Mouse (Mus musculus) adrenal gland (tissue): ENCODE results near the gene Ttpal.
"Not testable (repeated sequence)": the region's sequence is repeated elsewhere in the genome, so short reads cannot be mapped to it uniquely, and the experiment has no call there.

ENCODE experiments used
- intact Hi-C: fragments of 180-260 bp; cut with DNase I; formaldehyde crosslinking; loops from one replicate; pipeline ENCODE4 v1.15.1; 2025

The Ttpal gene

DNA sequence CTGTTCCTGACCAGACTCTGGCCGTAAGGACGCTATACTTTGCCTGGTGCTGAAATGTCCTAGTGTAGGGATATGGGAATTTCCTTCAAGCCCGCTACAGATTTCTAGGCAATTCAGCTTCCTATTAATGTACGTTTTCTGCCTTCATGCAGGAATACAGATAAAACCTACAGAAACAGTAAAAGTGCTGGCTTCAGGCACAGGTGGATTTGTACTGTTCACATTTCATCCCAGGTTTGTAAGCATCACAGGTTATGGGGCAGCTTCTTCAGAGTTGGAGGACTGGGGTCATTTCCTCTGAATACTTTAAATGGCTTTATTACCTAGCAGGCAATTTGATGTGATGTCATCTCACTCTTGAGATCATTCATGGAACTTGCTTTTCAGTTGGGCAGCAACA is 15.8 kb downstream of the Ttpal start:
- intact Hi-C loops, result no loop called here

DNA sequence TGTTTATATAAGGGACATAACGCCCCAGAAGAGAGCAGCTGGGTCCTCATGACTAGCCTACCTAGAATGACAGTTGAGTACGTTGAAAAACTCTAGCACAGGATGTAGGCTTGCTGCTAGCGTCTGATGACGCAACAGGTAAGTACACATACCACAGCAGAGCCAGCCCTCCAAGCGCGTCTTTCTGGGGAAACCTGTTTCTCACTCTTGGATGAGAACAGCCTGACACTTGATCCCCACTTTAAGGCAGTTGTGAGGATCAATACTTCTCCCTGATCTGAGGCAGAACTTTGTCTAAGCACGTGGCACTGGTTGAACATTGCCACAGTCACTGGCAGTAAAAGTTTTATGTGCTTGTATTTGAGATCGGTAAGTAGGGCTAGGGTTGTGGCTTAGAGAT is 18.3 kb downstream of the Ttpal start:
- intact Hi-C loops, result no loop called here

DNA sequence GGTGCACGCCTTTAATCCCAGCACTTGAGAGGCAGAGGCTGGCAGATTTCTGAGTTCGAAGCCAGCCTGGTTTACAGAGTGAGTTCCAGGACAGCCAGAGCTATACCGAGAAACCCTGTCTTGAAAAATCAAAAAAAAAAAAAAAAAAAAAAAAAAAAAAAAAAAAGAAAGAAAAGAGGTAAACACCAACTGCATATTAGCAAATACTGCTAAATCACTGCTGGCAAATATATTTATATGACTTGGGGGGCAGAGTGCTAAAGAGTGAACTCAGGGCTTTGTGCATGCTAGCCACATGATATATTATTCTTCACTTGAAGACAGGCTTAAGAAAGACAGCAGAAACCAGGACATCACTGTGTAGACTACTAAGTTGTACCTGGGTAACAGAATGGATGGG is 19.3 kb downstream of the Ttpal start:
- intact Hi-C loops, result not testable (repeated sequence)

DNA sequence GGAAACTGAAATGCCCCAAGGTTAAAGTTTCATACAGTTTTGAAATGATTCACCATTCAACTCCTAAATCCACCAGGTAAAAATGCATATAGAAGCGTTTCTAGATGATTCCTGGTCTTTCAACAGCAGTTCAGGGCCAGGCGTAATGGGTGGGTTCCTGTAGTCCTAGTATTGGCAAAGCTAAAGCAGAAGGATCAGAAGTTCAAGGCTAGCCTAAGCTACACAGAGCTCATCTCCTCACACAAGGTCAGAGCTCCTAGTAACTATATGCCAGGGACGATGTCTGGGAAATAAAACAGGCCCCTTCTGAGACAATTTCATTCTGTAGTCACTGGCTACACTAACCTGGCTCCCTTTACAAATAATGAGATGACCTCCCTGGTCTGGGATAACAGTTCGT is 29.1 kb downstream of the Ttpal start:
- intact Hi-C loops, result no loop called here

DNA sequence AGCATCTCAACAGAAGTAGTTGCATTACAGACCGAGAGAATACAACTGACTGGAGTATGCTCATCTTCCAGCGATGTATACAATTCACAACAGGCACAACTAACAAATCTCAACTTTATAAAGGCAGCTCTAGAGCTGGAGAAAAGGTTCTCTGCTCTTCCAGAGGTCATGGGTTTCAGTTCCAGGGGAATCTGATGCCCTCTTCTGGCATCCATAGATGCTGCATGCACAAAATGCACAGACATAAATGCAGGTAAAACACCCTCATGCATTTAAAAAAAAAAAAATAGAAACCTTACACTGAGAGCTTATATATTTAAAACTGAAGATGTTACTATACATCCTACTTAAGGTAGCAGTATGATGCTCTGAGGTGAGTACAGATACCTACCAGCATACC is 29.6 kb downstream of the Ttpal start:
- intact Hi-C loops, result no loop called here

DNA sequence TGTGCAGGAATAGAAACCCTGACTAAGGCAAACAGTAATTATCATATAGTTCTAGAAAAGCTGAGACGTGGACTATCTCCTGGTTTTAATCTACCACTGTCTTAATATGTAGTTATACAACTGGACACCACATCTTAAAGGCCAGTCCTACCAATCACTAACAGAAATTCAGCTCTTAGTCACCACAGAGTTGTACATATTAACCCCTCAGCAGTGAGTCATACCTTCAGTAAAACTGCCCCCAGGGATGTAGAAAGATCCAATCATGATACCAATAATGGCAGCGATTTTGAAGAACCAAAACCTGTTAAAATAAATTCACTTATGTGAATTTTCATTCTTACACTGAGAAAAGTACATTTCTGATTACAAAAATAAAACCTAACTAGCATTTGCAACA is 32.1 kb downstream of the Ttpal start:
- intact Hi-C loops, result no loop called here

DNA sequence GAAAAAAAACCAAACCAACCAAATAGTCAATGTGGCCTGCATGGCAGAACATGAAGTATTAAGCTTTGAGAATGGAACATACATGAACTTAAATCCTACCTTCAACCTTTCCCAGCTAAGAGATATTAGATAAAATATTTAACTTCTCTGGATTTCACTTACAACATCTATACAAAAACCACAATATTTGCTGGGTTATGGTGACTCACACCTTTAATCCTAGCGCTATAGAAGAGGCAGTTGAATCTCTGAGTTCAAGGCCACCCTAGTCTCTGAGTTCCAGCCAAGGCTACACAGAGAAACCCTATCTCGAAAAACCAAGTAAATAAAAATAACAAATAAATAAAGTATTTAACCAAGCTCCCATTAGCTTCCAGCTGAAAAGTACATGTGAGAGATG is 33.9 kb downstream of the Ttpal start:
- intact Hi-C loops, result no loop called here

DNA sequence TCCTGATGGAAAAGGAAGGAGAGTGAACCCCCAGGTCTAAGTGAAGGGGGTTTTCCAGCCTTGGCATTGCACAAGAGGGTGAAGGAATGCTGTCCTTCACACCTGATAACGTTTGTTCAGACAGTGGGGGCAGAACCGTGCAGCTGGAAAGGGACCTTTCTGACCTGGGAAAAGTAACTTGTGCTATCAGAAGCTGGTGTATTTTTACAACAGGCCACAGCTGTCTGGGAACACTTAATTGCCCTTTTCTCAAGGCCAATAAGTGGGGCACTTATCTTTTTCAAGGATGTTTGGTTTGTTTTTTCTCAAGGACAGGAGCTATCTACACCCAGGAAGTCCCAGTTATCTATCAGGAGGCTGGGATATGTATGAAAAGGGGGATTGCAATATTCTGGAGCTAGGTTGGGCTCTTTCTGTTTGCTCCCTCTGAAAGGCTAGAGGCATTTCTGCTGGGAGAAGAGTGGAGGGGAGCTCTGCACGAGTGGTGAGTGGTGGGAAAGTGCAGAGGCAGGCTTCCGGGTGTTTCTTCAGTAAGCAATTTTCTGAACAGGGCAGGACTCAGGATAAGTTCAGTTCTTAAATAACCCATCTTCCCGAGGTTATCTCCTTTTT is 35.6 kb downstream of the Ttpal start:
- intact Hi-C loops, result no loop called here

DNA sequence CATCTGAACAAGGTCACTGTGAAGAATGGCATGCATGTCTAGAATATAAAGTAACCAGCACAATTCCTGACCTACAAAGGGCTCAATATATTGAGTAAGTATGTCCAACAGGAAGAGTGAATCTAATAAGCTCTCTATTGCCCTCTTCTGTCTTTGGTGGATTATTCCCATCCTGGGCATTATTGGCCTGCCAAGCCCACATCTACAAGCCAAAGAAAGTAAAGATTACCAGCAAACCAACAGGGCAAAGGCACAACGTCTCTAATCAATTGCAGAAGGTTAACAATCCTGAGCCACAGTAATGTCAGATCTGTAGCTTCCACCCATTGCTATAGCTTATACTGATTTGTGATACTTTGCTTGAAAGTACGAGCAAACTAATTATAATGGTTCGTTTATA is 38.4 kb downstream of the Ttpal start:
- intact Hi-C loops, result loop anchor here (5.0 kb wide), 1 partner anchor 38 kb away; the partner anchor contains the start of gene Ttpal

DNA sequence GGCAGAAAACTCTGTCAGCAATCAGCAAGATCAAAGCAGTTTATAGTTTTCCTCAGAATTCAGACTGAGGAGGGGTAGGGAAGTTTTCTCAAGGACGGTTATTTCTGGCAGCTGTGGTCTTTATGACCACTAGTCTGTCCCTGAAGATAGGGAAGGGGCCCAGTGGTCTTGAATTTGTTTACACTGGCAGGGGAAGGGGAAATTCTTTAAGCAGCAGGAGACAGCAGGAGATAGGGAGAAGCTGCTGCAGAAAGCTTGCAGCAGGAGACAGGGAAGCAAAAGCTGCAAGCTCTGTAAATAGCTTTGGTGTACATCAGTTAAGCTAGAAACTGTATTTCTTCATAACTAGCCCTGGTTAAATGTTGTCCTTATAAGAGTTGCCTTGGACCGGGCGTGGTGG is 39.6 kb downstream of the Ttpal start:
- intact Hi-C loops, result loop anchor here (5.0 kb wide), 1 partner anchor 39 kb away; the partner anchor contains the start of gene Ttpal

DNA sequence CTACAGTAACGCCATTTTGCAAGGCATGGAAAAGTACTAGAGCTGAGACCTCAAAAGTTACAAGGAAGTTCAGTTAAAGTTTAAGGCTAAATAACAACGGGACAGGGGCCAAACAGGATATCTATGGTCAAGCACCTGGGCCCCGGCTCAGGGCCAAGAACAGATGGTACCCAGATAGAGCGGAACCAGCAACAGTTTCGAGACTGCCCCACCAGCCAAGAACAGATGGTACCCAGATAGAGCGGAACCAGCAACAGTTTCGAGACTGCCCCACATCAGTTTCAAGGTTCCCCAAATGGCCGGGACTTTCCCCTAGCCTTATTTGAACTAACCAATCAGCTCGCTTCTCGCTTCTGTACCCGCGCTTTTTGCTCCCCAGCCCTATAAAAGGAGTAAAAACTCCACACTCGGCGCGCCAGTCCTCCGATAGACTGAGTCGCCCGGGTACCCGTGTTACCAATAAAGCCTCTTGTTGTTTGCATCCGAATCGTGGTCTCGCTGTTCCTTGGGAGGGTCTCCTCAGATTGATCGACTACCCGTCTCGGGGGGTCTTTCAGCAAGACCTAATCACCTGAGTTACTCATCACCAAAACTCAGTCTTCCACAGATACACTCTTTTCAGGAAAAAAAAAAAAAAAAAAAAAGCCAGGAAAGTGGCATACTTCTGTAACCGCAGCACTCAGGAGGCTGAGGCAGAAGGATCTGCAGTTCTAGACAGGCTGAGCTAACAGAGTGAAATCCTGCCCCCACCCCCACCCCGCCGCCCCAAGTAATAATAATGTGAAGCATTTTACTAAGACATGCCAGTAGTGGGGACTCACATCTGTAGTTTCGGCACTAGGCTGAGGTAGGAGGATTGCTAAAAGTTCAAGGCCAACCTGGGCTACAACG is 40.8 kb downstream of the Ttpal start:
- intact Hi-C loops, result loop anchor here (5.0 kb wide), 1 partner anchor 41 kb away; the partner anchor contains the start of gene Ttpal

DNA sequence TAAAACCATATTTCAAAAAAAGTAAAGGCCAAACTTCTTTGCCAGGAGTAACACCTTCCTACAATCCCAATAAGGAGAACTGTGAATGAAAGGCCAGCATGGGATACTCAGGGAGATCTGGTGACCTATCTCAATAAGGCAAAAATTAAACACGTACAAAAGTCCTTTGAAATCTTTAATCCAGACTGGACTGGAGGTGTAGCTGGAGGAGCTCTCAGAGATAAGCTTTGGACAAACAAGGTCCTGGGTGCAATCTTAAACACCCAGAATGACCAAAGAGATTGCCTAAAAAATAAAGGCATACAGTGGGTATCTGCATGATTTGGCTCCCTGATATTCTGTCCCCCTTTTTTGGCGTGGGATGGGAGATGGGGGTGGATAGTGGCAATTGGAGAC is 41.5 kb downstream of the Ttpal start:
- intact Hi-C loops, result loop anchor here (5.0 kb wide), 1 partner anchor 41 kb away; the partner anchor contains the start of gene Ttpal

DNA sequence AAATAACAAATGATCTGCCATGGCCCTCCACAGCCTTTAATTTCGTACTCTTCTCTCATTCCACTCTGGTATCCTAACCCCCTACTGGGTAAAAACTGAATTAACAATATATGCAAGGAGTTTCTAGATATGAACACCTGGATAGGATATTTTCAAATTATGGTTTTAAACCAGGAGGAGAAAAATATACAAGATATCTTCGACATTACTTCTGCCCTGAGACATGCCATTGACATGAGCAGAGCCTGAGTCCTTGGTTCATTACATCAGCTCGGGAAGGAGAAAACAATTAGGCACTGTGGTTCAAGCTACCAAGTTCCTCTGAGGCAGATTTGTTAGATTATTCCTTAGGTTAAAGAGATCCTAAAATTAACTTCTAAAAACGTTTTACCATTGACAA is 41.9 kb downstream of the Ttpal start:
- intact Hi-C loops, result loop anchor here (5.0 kb wide), 1 partner anchor 42 kb away; the partner anchor contains the start of gene Ttpal

DNA sequence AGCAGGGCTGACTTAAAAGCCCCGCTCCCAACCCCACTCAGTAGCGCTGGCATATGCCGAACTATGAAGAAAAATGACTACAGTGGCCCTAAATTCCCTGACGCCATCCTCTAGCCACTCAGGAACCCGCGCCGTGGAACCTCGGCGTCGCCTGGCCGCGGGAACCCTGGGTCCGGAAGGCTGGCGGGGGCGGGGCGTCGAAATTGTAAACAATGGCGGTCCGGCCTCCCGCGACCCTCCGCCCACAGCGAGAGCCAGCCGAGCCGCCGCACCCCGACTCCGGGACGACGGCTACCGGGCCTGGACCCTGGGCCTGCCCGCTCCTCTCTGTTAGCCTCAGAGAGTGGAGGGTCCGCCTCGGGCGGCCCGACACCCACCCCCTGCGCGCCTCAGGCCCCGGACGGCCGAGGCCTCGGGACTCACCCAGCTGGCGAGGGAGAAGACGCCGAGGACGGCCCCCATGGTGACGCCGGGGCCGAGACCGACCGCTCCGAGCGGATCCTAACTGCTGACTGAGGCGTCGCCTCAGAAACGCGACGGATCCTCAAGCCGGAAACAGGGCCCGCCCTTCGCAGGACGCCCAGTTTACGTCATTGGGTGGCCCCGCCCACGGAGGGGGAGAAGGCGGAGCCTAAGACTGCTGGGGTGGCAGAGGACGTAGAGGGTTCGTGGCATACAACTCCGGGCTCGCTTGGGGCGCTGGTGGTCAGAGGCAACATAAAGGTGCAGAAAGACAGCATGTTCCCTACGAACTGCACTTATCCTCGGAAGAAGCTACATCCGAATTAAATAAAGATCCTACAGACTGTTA is 42.7 kb downstream of the Ttpal start, which contains the start of gene Serinc3:
TSS of gene Serinc3 (minus strand) at position 557 of the 811 bp plus-strand sequence.
- intact Hi-C loops, result loop anchor here (5.0 kb wide), 1 partner anchor 42 kb away; the partner anchor contains the start of gene Ttpal

DNA sequence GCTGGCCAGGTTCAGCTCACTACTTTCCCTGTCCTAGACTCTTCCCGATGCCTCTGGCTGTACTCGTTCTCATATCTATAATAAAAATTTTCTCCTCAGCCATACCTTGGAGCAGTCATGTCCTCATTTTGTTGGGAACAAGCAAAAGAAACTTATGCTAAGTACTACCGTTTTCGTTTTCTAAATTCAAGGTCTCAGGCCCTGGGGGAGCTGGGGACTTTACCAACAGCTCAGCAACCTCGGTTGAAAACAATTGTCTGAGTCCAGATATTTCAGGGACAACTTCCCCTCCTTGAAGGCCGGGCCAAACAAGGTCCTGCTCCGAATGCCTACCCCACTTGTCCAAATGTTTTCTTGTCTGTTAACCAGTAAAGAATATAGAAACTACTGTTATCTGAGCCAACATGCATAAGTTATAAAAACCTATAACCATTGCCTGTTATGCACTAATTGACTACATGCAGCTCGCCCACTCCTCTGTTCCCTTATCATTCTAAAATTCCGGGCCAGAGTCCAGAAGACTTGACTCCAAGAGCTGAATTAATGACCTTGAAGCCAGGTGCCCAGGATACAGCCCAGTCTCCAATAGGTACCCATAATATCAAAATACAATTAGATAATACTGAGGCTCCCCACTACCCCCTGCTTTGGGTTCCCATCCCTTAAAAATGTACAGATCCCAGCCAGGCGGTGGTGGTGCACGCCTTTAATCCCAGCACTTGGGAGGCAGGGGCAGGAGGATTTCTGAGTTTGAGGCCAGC is 43.8 kb downstream of the Ttpal start:
- intact Hi-C loops, result no loop called here

DNA sequence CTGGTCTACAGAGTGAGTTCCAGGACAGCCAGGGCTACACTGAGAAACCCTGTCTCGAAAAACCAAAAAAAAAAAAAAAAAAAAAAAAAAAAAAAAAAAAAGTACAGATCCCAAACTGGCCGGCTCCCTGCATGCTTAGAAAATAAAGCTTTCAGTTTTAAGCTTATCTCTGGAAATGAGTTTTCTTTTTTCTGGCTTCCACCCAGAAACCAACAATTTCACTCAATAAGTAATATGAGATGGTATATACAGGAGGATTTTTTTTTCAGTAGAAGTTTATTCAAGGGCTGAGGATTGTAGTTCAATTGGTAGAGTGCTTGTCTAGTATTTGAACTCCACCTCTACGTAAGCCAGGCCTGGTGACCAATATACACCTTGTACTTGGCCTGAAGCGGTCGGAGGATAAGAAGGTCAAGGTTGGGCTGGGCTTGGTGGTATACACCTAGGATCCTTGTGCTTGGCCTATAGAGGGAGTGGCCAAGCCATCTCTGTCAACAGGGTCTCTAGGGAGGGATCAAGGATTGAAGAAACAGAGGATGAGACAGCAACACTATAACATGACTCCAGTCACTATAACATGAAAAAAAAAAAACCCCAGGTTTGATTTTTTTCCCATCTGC is 44.5 kb downstream of the Ttpal start:
- intact Hi-C loops, result no loop called here

DNA sequence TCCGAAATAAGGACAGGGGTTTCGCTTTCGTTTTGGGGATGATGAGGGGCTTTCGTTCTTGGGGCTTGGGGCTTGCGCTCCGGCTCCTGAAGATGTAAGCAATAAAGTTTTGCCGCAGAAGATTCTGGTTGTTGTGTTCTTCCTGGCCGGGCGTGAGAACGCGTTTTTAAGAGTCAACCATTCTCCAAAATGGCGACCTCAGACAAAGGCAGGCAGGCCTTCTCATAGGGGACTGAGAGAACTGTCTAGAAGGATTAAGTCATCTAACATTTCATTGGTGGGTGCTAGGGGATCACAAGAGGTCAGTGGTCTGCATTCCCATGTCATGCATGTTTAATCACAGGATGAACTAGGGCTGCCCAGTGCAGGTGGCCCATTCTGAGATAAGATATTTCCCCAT is 53.6 kb downstream of the Ttpal start:
- intact Hi-C loops, result not testable (repeated sequence)

DNA sequence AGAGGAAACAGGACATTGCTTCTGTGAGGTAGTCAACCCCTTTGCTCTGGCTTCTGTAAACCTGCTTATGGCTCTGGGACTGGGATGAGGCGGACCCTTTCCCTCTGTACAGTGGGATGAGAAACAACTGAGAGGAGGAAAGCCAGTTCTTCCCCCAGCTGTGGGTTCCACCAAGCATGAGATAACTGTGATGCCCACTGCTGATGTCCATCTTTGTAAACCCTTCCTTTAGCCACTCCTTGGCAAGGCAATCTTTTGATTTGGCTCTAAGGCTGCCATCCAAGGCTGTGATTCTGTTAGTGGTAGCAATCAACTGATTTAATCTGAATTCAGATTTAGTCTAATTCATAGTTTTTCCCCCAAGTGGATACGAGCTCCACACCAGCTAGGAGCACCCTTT is 55.4 kb downstream of the Ttpal start:
- intact Hi-C loops, result no loop called here

DNA sequence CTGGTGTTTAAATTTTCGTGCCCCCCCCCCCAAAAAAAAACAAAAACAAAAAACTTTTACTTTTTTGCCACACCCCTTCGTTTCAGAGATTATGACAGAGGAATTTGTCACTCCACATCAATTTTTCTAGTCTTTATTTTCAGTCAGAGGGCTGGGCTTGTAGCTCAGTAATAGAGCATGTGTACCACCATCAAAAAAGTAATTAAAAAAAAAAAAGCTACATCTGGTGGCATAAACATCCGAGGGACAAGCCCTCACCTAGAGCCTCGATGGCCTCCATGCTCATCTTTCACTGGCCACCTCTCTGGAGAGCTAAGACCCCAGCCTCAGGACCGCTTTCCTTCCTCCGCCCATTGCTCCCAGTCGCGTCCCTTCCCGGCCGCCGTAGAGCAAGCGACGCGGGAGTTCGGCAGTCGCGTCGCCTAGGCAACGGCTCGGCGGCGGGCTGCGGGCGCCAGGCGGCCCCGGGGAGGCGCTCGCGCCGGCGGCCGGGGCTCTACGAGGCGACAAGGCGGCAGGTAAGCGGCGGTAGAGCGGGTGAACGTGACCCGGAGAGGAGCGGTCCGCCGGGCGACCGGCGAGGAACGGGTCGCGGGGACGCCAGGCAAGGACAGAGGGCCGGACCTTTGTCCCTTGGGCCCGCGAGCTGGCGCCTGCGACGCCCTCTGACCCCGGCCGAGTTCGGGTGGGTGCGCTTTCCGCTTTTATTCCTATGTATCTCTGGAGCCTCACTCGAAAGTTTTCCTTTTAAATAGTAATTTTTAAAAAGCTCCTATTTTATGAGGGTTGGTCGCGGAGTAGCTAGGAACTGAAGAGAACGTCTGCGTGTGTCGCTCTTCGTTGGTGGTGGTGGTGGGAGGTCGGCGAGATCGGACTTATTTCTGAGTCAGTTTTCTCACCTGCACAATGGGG is 56.1 kb downstream of the Ttpal start, which contains the start of gene Pkig:
TSS of gene Pkig (plus strand) at position 412 of the 912 bp plus-strand sequence.
- intact Hi-C loops, result no loop called here
